Mouse (Mus musculus): Measurements from ENCODE around the gene Itpk1.
A peak's percentile ranks its signal among the peaks of the same experiment; 100 is the strongest.

The Itpk1 gene

DNA sequence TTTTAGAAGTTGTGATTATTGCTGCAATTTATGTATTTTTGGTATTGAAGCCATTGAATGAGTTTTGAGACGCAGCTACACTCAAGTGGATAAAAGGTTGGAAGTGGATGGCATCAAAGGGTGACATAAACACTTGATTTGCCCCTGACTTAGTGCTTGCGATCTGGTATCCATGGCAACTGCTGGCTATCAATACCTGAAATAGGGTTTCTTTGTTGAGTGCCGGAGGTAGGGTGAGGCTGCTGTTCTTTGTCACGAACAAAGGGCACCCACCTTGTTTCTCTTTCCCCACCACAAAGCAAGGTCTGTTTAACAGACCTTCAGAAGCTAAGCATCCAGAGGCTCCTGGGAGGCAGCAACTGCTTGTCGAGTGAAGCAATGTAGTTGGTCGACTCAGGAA is 159.6 kb downstream of the Itpk1 start:
- DNase-seq: no peak

DNA sequence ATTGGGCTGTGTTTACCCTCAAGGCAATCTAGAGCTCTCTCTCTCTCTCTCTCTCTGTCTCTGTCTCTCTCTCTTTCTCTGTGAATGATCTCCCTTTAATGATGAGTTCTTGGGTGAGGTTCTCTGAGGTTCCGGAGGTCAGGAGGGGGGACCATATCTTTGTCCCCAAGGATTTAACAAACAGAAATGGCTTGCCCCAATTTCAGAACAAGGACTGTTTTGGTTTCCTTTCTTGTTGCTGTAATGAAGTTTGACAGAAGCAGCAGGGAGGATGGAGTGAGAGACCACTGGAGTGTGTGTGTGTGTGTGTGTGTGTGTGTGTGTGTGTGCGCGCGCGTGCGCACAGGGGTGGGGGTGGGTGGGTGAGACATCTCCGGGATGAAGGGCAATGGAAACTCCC is 163.6 kb downstream of the Itpk1 start:
- no peak for DNase-seq

DNA sequence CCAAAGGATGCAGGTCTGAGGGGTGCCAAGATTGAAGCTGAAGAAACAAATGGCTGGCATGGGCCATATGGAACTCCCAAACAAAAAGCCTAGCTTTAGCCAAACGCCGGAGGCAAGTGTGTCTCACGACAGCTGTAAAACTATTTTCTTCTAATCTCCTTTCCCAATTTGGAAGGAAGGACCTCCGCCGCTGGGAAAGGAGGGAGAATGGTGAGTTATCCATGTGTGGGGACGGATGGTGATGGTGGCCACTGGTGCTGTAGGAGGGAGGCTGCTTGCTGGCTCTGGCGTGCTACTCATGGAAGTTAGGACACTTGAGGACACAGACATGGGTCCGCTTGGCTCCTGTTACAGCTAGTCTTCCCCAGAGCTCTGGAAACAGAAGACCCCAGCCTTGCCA is 164.5 kb downstream of the Itpk1 start:
- DNase-seq: no peak

DNA sequence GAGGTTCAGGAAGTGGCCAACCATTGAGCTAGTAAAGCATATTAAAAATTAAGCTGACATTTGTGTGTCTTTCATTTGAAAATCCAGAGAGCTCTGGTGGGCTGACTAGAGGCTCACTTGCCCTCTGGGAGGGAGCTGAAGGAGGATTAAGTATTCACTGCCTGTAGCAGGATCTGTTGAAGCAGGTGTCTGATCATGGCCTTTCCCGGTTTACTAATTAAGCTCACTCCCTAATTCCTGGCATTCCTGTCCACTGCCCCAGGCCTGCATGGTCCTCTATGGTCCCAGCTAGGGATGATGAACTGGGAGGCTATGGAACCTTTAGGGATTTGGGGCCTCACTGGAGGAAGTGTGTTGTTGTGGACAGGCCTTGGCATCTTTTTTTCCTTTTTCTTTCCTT is 168.9 kb downstream of the Itpk1 start:
- DNase-seq: no peak

DNA sequence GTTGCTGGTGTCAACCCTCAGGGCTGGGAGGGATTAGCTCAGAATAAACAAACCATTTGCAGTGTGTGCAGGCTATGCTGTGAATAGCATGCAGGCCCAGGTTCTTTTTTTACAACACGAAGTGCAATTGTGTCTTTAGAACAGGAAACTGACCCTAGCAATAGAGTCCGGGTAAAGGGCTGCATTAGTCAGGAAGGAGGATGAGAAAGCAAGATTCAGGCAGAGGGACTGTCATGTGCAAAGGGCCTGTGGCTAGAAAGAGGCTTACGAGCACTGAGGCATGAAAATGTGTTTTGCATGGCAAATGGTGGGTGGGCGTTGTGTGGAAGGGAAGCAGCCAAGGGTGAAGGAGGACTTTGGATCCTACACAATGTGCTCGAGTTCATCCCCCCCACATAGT is 176.7 kb downstream of the Itpk1 start:
- no peak for DNase-seq

DNA sequence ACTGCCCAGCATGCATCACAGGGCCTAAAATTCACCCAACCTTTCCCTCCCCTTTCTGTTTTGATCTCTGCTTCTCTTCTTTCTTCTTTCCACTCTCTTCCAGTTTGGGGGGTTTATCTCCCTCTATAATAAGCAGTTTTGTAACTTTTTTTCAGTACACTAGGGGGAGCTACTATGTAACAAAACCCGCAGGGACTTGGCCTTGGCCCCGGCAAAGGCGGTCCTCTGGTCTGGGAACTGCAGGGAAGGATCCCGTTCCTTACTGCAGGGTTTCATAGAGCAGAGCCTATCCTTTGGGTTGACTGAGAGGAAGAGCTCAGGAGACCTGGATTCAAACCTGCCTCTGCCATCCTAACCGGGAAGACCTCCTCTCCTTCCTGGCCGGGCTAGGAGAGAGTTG is 180.0 kb downstream of the Itpk1 start:
- peak; percentile 31 to 41 for DNase-seq

DNA sequence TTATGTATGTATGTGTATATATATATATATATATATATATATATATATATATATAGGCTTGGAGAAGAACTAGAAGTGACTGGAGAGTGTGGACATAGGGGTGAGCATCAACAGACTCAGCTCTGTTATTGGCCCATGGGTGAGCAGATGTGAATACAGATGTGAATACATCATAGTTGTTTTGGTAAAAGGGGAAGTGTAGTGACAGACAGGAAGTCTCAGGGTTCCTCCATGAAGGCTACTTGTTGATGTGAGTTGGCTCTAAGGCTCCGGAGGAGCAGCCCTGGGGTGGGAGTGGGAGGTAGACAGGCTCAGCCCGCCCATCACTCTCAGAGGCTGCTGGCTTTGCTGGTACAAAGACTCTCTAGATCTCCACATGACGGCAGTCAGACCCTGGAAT is 180.5 kb downstream of the Itpk1 start:
- no peak for DNase-seq

DNA sequence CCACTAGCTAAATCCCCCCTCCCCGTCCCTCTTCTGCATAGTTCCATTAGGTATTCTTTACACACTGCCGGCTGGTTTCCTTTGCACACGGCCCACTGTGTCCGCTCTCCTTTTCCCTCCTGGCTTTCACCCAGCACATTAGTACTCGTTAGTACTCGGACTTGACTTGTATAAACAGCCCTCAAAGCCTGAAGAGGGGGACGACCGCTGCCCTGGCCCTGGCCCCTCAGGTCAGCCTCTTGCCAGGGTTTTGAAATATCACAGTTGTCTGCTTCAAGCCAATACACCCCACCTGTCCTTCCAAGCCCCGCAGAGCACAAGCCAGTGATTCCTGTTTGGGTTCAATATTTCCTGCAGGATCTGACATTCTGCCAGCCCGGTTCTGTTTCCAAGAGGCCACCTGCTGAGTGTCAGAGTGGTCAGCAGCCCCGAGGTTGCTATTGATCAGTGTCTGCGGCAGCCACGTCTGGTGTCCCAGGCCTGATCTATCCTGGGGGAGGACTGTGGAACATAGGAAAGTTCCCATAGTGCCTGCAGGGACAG is 182.9 kb downstream of the Itpk1 start:
- DNase-seq: peak; percentile 52 to 80

DNA sequence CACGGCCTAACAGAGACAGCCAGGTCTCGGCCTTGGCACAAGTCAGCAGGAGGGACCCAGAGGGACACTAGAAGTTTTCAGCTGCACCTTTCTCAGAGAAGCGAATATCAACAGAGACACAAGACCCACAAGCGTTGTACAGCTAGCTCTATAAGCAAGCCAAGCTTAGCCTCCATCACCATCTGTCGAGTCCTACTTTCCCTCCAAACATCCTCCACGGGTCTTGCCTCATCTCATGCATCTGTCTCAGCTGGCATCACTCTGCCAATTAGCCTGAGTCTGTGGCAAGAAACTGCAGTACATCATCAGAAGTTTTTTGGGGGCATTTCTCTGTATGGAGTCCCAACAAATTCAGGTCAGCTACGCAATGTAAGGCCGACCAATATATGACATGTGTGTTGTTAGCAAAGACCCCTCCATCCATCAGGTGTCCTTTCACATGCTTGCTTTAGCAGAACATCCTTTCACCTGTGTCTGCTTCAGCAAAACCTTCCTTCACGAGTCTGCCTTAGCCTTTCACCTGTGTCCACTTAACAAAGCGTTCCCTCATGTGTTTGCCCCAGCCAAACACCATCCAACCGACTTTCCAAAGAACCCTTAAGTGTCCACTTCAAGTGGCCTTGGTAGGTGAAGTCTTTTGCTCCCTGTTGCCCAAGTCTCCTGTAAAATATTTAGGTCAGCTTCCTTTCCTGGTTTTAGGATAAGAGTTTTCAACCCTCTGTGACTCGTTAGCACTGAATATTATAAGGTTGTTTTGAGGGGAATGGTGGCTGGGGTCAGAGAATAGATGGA is 184.6 kb downstream of the Itpk1 start:
- peak; percentile 22 to 37 for DNase-seq

Measured in lung, postnatal 4 days (tissue).